Mouse (Mus musculus) common myeloid progenitor, adult 5-6 weeks (primary cell): ENCODE data around the gene Mecom. TPM values are rescaled to one million over a fixed set of nuclear protein-coding genes. Genes with fewer than 3 reads are reported as not detected.
"Not testable (repeated sequence)": the region's sequence is repeated elsewhere in the genome, so short reads cannot be mapped to it uniquely, and the experiment has no call there.

Experiments used
- ATAC-seq: replicated peaks from 2 replicates; pipeline ENCODE4 v1.8.0; 2016; ENCODE audit warnings: low read depth, mild to moderate bottlenecking, moderate TSS enrichment, inconsistent platforms; ENCODE audit not compliant: poor library complexity, severe bottlenecking
- total RNA-seq: library from RNA; stranded (forward); fragments of 200-1000, 187-1606 nt; gene quantifications from 2 replicates; pipeline ENCODE4 v1.2.3, GENCODE M21; 2017

Gene Mecom
- total RNA-seq, 1 experiment from 2014 or later, result 10.8 TPM

DNA sequence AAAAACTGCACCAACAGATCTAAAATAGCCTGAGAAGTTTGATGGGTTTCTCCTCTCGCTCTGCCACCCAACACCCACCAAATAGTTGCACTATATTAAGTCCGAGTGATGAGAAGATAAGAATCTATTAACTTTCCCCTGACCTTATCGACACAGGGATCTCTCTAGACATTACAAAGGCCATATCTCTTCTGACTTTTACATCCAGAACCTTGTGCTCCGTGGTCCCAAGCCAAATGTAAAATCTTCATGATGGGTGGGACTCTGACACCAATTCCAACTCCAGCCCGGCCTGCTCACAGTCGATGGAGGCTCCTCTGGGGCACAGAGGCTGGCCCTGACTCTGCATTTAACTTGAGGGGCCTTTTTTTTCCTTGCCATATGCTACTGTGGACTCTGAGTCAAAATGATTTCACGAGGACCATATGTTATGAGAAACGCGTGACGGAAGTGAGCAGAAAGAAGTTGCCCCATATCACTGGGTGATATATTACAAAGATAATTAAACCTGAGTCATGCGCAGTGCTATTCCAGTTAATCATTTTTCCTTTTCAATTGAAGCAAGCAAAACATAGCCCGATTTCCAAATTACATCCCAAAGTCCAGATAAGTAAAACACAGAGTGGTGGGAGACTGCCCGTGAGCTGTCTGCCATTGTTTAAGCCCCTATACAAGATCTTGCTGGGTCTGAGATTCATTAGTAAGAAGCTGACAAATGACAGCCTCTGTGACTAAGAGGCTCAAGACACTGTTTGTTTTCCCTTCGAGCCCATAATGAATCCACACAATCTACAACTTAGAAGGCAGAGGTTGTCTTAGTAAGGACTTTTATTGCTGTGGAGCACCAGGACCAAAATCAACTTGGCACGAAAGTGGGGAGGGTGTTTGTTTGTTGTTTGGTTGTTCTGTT is 94.0 kb downstream of the Mecom start:
- ATAC-seq, result no peak

- ATAC-seq, result no peak
These were observed 94.8 kb downstream of the Mecom start for GRCm38 (mm10) chr3:30453046-30453445.

- ATAC-seq, result no peak
These were observed 95.3 kb downstream of the Mecom start for GRCm38 (mm10) chr3:30452511-30452910.

DNA sequence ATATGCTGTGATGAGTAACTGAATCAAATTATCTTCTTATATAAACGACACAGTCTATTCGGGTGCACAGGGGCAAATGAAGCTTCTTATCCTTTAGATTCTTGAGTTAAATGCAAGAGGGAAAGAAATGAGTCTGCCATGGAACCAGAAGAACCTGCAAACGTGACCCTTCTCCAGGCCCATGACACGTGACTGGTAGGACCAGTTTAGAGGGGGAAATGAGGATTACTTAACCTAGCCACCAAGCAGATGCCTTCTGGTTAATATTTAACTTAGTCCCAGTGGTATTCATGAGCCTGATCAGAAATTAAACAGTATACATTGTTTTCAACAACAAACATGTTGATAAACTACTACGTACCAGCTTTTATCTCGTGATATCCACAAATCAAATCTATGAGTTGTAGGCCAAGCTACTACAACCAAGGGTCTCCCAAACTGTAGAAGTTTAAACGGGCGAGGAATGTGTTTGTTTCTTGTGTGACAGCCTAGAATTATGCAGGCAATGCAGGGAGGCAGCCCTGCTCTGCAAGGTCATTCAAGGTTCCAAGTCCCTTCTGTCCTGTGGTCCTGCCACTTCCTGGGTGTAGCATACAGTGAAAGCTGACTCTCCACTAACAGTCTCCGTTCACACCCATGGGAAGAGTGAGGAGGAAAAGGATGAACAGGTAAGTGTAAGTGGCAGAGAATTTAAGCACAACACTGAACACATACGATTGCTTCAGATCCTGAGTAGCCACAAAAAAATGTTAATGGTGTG is 97.4 kb downstream of the Mecom start:
- no peak for ATAC-seq

GRCm38 (mm10) chr3:30448624-30449023 is 99.2 kb downstream of the Mecom start:
- ATAC-seq, result peak; percentile 79

DNA sequence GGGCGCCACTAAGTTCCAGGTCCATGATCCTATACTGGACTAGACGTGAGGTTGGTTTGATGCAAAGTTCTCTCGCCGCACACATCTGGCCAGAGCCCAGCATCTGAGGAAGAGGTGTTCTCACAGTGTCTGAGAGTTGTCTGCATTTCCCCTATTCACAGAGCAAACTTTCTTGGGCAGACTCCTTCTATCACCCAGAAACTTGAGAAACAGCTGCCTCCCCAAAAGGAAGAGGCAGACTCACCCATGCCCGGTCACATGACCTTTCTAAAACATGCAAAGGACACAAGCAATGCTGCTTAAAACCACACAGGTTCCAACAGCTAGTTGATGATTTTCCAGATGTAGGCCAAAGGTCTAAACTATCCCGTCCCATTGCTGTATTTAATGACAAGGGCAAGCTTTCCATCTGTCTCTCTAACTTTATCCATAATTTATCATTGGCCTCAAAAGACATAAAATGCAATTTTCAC is 101.8 kb downstream of the Mecom start:
- ATAC-seq, result no peak

- ATAC-seq, result no peak
These were observed 102.4 kb downstream of the Mecom start for GRCm38 (mm10) chr3:30445247-30445969.

GRCm38 (mm10) chr3:30441646-30442045 is 106.2 kb downstream of the Mecom start:
- no peak for ATAC-seq

GRCm38 (mm10) chr3:30438007-30438406 is 109.8 kb downstream of the Mecom start:
- no peak for ATAC-seq

DNA sequence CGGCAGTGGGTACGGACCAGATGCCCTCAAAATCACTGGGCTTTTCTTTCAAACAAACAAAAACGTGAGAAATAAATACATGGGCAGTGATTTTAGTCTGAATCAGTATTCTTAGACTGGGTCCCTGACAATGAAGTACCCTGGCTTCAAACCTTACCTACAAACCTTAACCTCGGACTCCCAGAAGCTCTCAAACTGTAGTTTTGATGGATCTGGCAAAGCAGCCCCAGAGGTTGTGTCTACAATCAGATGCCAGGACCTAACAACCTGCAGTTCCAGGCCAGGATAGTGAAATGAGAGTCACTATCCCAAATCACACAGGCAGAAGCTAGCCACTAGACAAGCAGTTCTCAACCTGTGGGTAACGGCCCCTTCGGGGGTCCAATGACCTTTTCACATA is 111.2 kb downstream of the Mecom start:
- no peak for ATAC-seq

- no peak for ATAC-seq
These were observed 111.7 kb downstream of the Mecom start for GRCm38 (mm10) chr3:30436131-30436530.

- ATAC-seq, result no peak
These were observed 118.9 kb downstream of the Mecom start for GRCm38 (mm10) chr3:30428877-30429276.

GRCm38 (mm10) chr3:30424036-30424435 is 123.8 kb downstream of the Mecom start:
- no peak for ATAC-seq

DNA sequence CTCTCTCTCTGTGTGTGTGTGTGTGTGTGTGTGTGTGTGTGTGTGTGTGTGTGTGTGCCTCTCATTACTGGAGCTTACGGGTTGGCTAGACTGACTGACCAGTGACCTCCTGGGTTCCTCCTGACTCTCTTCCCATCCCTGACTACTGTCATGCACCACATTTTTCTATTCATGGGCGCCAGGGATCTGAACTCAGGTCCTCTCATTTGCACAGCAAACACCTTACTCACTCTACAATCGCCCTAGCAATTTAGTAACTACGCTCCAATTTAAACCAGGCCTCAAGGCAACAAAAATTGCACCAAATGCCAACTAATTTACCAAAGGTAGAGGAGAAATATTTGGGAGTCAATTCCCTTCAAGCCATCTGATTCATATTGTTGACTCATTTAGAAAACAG is 125.9 kb downstream of the Mecom start:
- not testable (repeated sequence) for ATAC-seq

DNA sequence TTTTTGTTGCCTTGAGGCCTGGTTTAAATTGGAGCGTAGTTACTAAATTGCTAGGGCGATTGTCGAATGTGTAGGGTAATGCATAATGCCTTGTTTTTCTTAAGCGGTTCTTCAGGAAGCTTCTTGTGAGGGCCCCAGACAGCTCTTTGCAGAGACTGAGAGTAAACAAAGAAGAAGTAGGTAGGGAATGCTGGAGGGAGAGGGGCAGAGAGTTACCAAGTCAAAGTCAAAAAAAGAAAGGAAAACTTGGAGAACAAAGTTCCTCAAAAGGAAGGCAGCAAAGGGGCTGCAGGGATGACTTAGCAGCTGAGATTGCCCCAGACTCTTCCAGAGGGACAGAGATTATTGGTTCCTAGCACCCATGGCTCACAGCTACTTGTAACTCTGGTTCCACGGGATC is 126.9 kb downstream of the Mecom start:
- ATAC-seq, result no peak

DNA sequence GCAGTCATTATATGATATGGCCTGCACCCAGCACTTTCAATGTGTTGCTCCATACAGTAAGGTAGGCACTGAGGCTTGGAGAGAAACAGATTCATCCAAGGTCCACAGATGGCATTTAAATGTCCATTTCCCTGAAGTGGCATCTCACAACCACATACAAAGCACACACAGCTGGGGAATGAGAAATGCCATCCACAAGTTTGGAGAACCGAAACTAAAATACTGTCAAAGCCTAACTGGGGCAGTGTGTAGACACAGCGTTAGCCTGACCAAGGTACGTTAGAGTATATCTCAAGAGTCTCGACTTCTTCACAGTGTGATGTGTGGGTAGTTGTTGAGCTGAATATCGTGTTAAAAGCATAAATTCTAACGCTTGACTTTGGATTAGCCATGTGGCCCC is 133.6 kb downstream of the Mecom start:
- ATAC-seq, result peak; percentile 71

DNA sequence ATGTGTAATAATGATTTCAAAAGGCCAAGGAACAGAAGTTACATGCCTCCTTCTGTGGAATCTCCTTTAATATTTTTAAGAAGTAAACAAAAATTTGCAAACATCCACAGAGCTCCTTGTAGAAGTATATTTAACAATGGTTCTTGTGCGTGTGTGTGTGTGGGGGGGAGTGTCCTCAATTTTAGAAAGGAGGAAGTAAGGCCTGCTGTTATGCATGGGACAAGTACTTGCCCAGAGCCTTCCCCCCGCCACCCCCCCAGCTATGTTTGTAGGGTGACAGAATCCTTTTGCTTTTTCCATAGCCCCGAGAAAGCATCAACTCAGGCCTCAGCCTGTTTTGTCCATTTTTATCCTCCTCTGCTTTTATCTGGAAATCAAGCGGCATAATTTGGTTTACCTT is 137.0 kb downstream of the Mecom start:
- ATAC-seq, result peak; percentile 64

DNA sequence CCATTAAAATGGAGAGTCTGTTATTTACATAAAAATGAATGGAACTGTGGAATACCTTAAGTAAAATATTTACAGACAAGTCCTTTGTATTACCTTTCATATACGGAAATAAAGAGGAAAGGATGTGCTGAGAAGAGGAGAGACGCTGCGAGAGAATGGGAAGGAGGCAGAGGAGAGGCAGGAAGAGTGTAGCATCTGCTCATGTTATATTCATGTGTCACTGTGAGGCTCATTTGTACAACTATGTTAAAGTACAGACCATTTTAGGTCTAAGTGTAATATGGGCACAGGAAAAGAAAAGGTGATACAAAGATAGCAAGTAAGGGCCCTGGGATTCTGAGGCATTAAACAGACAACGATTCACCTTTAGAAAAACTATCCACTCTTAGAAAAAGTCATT is 143.0 kb downstream of the Mecom start:
- no peak for ATAC-seq

GRCm38 (mm10) chr3:30398911-30399310 is 148.9 kb downstream of the Mecom start:
- no peak for ATAC-seq

- no peak for ATAC-seq
These were observed 152.9 kb downstream of the Mecom start for GRCm38 (mm10) chr3:30394911-30395310.
